Mouse (Mus musculus): ENCODE measurements at regions not wholly inside any gene's neighbourhood (a gene's known extent, or its start where the extent isn't known, plus 50 kb on each side); places are given as distances from the start of the nearest gene placed in this dataset.
A peak's percentile ranks its signal among the peaks of the same experiment; 100 is the strongest.
"Not testable (repeated sequence)": the region's sequence is repeated elsewhere in the genome, so short reads cannot be mapped to it uniquely, and the experiment has no call there.

GRCm38 (mm10) chr17:61204316-61204715 is 1676.8 kb downstream of the Efna5 start:
- H3K4me3 ChIP-seq: no peak overlapping the region
- WGBS: 89% methylated on average over 3 of the region's 3 CpGs
- no peak for ATAC-seq (replicated peaks)
- no peaks in the 10 kb centered on the region for H3K36me3 ChIP-seq (replicated peaks)
- no peak overlapping the region for H3K4me2 ChIP-seq
- H3K4me1 ChIP-seq: no peaks in the 10 kb centered on the region
- H3K27me3 ChIP-seq (replicated peaks): no peaks in the 10 kb centered on the region
- no peak overlapping the region for H3K9ac ChIP-seq
- no peaks in the 10 kb centered on the region for H3K9me3 ChIP-seq
- no peak overlapping the region for H3K27ac ChIP-seq

GRCm38 (mm10) chr17:61187880-61188279 is 1693.2 kb downstream of the Efna5 start:
- 82% methylated on average over 3 of the region's 3 CpGs for WGBS
- H3K27ac ChIP-seq; ATAC-seq (replicated peaks); H3K27me3 ChIP-seq (replicated peaks); H3K36me3 ChIP-seq (replicated peaks); H3K4me2 ChIP-seq; H3K4me1 ChIP-seq; H3K9me3 ChIP-seq; H3K9ac ChIP-seq; H3K4me3 ChIP-seq: not testable (repeated sequence)

GRCm38 (mm10) chr17:61176586-61176985 is 1704.5 kb downstream of the Efna5 start:
- H3K9me3 ChIP-seq: no peaks in the 10 kb centered on the region
- H3K4me3 ChIP-seq: no peak overlapping the region
- H3K4me2 ChIP-seq: no peak overlapping the region
- H3K36me3 ChIP-seq (replicated peaks): no peaks in the 10 kb centered on the region
- H3K27ac ChIP-seq: no peak overlapping the region
- ATAC-seq (replicated peaks): no peak
- H3K27me3 ChIP-seq (replicated peaks): no peaks in the 10 kb centered on the region
- 91% methylated on average over 1 of the region's 1 CpGs for WGBS
- no peak overlapping the region for H3K9ac ChIP-seq
- H3K4me1 ChIP-seq: no peaks in the 10 kb centered on the region

- H3K36me3 ChIP-seq (replicated peaks): no peaks in the 10 kb centered on the region
- H3K9me3 ChIP-seq: no peaks in the 10 kb centered on the region
- H3K4me3 ChIP-seq: no peak overlapping the region
- no peak overlapping the region for H3K27ac ChIP-seq
- ATAC-seq (replicated peaks): no peak
- no peak overlapping the region for H3K4me2 ChIP-seq
- no peak overlapping the region for H3K9ac ChIP-seq
- no peaks in the 10 kb centered on the region for H3K4me1 ChIP-seq
- no peaks in the 10 kb centered on the region for H3K27me3 ChIP-seq (replicated peaks)
- WGBS: 74% methylated on average over 2 of the region's 2 CpGs
These were observed 1721.7 kb downstream of the Efna5 start for GRCm38 (mm10) chr17:61159437-61159836.

GRCm38 (mm10) chr17:61137006-61137405 is 1744.1 kb downstream of the Efna5 start:
- Histone ChIP-seq H3K9me3 (no peaks in the 10 kb centered on the region), H3K27me3 (replicated peaks) (no peaks in the 10 kb centered on the region), H3K4me1 (no peaks in the 10 kb centered on the region), H3K4me3 (no peak overlapping the region), H3K9ac (no peak overlapping the region), H3K36me3 (replicated peaks) (no peaks in the 10 kb centered on the region), H3K27ac (no peak overlapping the region), H3K4me2 (no peak overlapping the region)
- ATAC-seq (replicated peaks): no peak
- 79% methylated on average over 7 of the region's 7 CpGs for WGBS

- Histone ChIP-seq H3K9me3 (no peaks in the 10 kb centered on the region), H3K27ac (no peak overlapping the region), H3K4me2 (no peak overlapping the region), H3K4me3 (no peak overlapping the region), H3K9ac (no peak overlapping the region), H3K36me3 (replicated peaks) (no peaks in the 10 kb centered on the region), H3K4me1 (no peaks in the 10 kb centered on the region), H3K27me3 (replicated peaks) (no peaks in the 10 kb centered on the region)
- ATAC-seq (replicated peaks): no peak
- WGBS: 88% methylated on average over 1 of the region's 1 CpGs
These were observed 1753.3 kb downstream of the Efna5 start for GRCm38 (mm10) chr17:61127767-61128166.

GRCm38 (mm10) chr17:61106302-61106701 is 1774.8 kb downstream of the Efna5 start:
- Histone ChIP-seq H3K36me3 (replicated peaks) (no peaks in the 10 kb centered on the region), H3K4me1 (no peaks in the 10 kb centered on the region), H3K27me3 (replicated peaks) (no peaks in the 10 kb centered on the region), H3K27ac (no peak overlapping the region), H3K9ac (no peak overlapping the region), H3K4me2 (no peak overlapping the region), H3K9me3 (no peaks in the 10 kb centered on the region), H3K4me3 (no peak overlapping the region)
- no peak for ATAC-seq (replicated peaks)
- 79% methylated on average over 1 of the region's 1 CpGs for WGBS

- no peaks in the 10 kb centered on the region for H3K9me3 ChIP-seq
- H3K36me3 ChIP-seq (replicated peaks): no peaks in the 10 kb centered on the region
- H3K4me1 ChIP-seq: no peaks in the 10 kb centered on the region
- H3K4me3 ChIP-seq: no peak overlapping the region
- 90% methylated on average over 5 of the region's 5 CpGs for WGBS
- H3K27me3 ChIP-seq (replicated peaks): no peaks in the 10 kb centered on the region
- no peak overlapping the region for H3K27ac ChIP-seq
- no peak for ATAC-seq (replicated peaks)
- no peak overlapping the region for H3K9ac ChIP-seq
- no peak overlapping the region for H3K4me2 ChIP-seq
These were observed 1820.7 kb downstream of the Efna5 start for GRCm38 (mm10) chr17:61060450-61060849.

- H3K27me3 ChIP-seq (replicated peaks): no peaks in the 10 kb centered on the region
- no peak overlapping the region for H3K27ac ChIP-seq
- ATAC-seq (replicated peaks): no peak
- no peak overlapping the region for H3K9ac ChIP-seq
- no peak overlapping the region for H3K4me2 ChIP-seq
- 89% methylated on average over 2 of the region's 2 CpGs for WGBS
- H3K4me1 ChIP-seq: no peaks in the 10 kb centered on the region
- no peaks in the 10 kb centered on the region for H3K9me3 ChIP-seq
- H3K4me3 ChIP-seq: no peak overlapping the region
- no peaks in the 10 kb centered on the region for H3K36me3 ChIP-seq (replicated peaks)
These were observed 1822.6 kb downstream of the Efna5 start for GRCm38 (mm10) chr17:61058471-61058870.

- no peak overlapping the region for H3K4me2 ChIP-seq
- no peaks in the 10 kb centered on the region for H3K9me3 ChIP-seq
- H3K27me3 ChIP-seq (replicated peaks): no peaks in the 10 kb centered on the region
- no peaks in the 10 kb centered on the region for H3K36me3 ChIP-seq (replicated peaks)
- no peak overlapping the region for H3K9ac ChIP-seq
- WGBS: 25% methylated on average over 4 of the region's 4 CpGs
- H3K4me1 ChIP-seq: no peaks in the 10 kb centered on the region
- ATAC-seq (replicated peaks): peak; percentile 37; the same call in 1 of the 2 replicates
- no peak overlapping the region for H3K27ac ChIP-seq
- no peak overlapping the region for H3K4me3 ChIP-seq
These were observed 1847.4 kb downstream of the Efna5 start for GRCm38 (mm10) chr17:61033544-61034251.

- Histone ChIP-seq H3K27me3 (replicated peaks) (no peaks in the 10 kb centered on the region), H3K4me2 (no peak overlapping the region), H3K27ac (no peak overlapping the region), H3K4me3 (no peak overlapping the region), H3K9ac (no peak overlapping the region), H3K4me1 (no peaks in the 10 kb centered on the region), H3K36me3 (replicated peaks) (no peaks in the 10 kb centered on the region), H3K9me3 (no peaks in the 10 kb centered on the region)
- no peak for ATAC-seq (replicated peaks)
- WGBS: 45% methylated on average over 4 of the region's 4 CpGs
These were observed 1862.5 kb downstream of the Efna5 start for GRCm38 (mm10) chr17:61018647-61019046.
